Mouse (Mus musculus): Measurements from ENCODE around the gene Fam120c.

GRCm38 (mm10) chrX:151333615-151334014, 10.4 kb upstream of the Fam120c start:
- TF ChIP-seq POLR2A (IDR thresholded peaks at IDR 0.05; ENCODE audit: insufficient read depth, low read depth, low read length) (no peak), CTCF (IDR thresholded peaks at IDR 0.05; ENCODE audit: insufficient read depth, low read depth, low read length) (no peak)
